Mouse (Mus musculus): ENCODE results near the gene Tpi1.

DNA sequence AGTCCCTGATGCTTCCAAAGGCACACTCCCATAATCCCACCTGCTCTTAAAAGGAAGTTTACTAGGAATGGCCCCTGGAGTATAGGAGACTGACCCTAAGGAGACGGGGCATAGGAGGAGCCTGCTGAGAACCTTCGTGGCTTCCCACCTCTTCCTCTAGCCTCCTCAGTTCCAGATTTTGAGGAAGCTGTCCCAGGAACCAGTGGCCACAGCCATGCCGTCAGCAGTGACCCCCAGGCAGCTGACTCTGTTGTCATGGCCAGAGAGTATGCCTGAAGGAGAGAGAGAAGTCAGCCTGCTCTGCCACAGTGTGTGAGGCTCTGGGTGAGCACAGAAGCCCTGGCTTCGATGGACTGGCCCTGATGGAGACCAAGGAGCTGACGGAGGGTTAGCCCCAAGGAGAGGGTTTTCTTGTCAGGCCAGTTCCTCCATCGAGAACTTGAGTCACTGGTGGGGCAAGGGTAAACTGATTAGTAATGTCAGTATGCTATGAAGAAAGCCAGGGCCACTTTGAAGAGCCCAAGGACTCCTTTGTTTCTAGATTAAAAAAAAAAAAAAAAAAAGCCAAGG, 20.5 kb upstream of the Tpi1 start:
- no peak for TF ChIP-seq CTCF (IDR thresholded peaks at IDR 0.05)
- no peak for TF ChIP-seq POLR2A (IDR thresholded peaks at IDR 0.05; ENCODE audit: insufficient read depth, low read depth, low read length)
- TF ChIP-seq EP300 (IDR thresholded peaks at IDR 0.05; ENCODE audit: insufficient read depth, low read depth, low read length) = no peak
